Mouse (Mus musculus): ENCODE results near the gene Camsap2.

DNA sequence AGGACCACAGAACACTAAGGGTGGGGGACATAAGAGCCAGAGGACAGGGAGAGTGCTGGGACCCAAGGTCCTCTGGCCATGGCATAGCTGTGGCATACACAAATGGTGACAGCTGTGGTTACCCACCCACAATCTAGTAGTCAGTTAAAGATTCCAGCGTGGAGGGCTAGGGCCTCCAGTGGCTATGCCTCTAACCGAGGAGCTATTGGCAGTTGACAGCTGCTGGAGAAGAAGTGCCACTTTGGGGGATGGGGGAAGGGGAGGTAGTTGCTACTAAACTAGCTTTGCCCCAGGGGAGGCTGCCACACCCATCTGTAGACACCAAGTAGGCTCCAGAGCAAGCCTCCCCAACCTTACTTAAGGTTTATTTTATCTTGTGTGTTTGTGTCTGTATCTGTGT lies 92.4 kb downstream of the Camsap2 start:
- TF ChIP-seq TAL1 (conservative IDR thresholded peaks at IDR 0.05; ENCODE audit: low read depth, low read length) (no peak), CTCF (IDR thresholded peaks at IDR 0.05; ENCODE audit: low read depth, low read length) (no peak), GATA1 (IDR thresholded peaks at IDR 0.05; ENCODE audit: borderline replicate concordance, low read length) (no peak), POLR2AphosphoS5 (IDR thresholded peaks at IDR 0.05; ENCODE audit: insufficient replicate concordance, low read depth, low read length) (no peak), GATA2 (IDR thresholded peaks at IDR 0.05; ENCODE audit: borderline replicate concordance, low read depth, low read length) (no peak)
